ENCODE assay signal across 8 mouse cellular contexts in genomic region chr11:88067191-88067585, GRCm38 (mm10). TPM values are rescaled to one million over a fixed set of nuclear protein-coding genes. Genes with fewer than 3 reads are reported as not detected.
DNase-seq lines count a peak whose midpoint lies in the region; ATAC-seq and TF ChIP-seq lines count a peak whose summit lies in the region.

No protein-coding gene starts in this region.

- H3K4me3 ChIP-seq in left cerebral cortex, adult 2 months, result peak overlapping the region; percentile 91
- H3K4me3 ChIP-seq in cortical plate, adult 2 months (ENCODE audit: insufficient read depth, low read length), result peak overlapping the region; percentile 69
- H3K4me3 ChIP-seq in hindbrain, embryonic 15.5 days, result peak overlapping the region; percentile 91

- intact Hi-C loops in left cerebral cortex, adult 2 months (cut with DNase I), result loop anchor here (10.0 kb wide), 1 partner anchor 758 kb away; no protein-coding TSS in a partner anchor
- intact Hi-C loops in left cerebral cortex, postnatal 36 days (cut with DNase I), result loop anchor here (5.0 to 10.0 kb wide), 2 partner anchors 120 to 758 kb away; no protein-coding TSS in a partner anchor
- intact Hi-C loops in left cerebral cortex, postnatal 14 days (cut with DNase I), result loop anchor here (5.0 to 10.0 kb wide), 2 partner anchors 120 to 758 kb away; no protein-coding TSS in a partner anchor

- H3K9ac ChIP-seq in hindbrain, embryonic 15.5 days, result peak overlapping the region; percentile 93

- no peaks in the 10 kb centered on the region for H3K9me3 ChIP-seq in hindbrain, embryonic 15.5 days

- H3K27me3 ChIP-seq in hindbrain, embryonic 15.5 days, result no peaks in the 10 kb centered on the region

- no peak for TF ChIP-seq POLR2A in cortical plate, adult 2 months (IDR thresholded peaks at IDR 0.05; ENCODE audit: extremely low read depth, insufficient read depth, low read length)

- WGBS in hindbrain, embryonic 15.5 days, result 2% methylated on average over 8 of the region's 8 CpGs

- H3K27ac ChIP-seq in left cerebral cortex, adult 2 months, result peak overlapping the region; percentile 98
- peak overlapping the region; percentile 80 for H3K27ac ChIP-seq in cortical plate, adult 2 months (ENCODE audit: insufficient read depth, low read length)
- peak overlapping the region; percentile 99 for H3K27ac ChIP-seq in hindbrain, embryonic 15.5 days (replicated peaks)

- H3K4me2 ChIP-seq in hindbrain, embryonic 15.5 days, result peak overlapping the region; percentile 85

- no peak for TF ChIP-seq CTCF in left cerebral cortex, adult 2 months (IDR thresholded peaks at IDR 0.05)
- TF ChIP-seq CTCF in cortical plate, adult 2 months (IDR thresholded peaks at IDR 0.05; ENCODE audit: extremely low read depth, insufficient read depth, low read length), result no peak

- H3K4me1 ChIP-seq in cortical plate, adult 2 months (ENCODE audit: control insufficient read depth, insufficient read depth, low read length), result no peaks in the 10 kb centered on the region; the same call in 1 of the 2 replicates
- H3K4me1 ChIP-seq in hindbrain, embryonic 15.5 days (replicated peaks), result peaks cover 40% of the 10 kb centered on the region

- no peak for DNase-seq in left cerebral cortex, adult 2 months (ENCODE audit: extremely low spot score in 1 of 2, low spot score in 2 of 2)
- no peak for DNase-seq in left cerebral cortex, postnatal 36 days (ENCODE audit: low spot score in 2 of 2)
- peak; percentile 14 for DNase-seq in lung, postnatal 14 days
- no peak for DNase-seq in layer of hippocampus, postnatal 25 days (ENCODE audit: extremely low spot score in 1 of 2, low spot score in 1 of 2)
- DNase-seq in layer of hippocampus, adult 11-12 months (ENCODE audit: low spot score), result no peak
- DNase-seq in left cerebral cortex, postnatal 14 days (ENCODE audit: low spot score in 2 of 2), result no peak

- ATAC-seq in hindbrain, embryonic 15.5 days (ENCODE audit: low FRiP score, low read depth), result no peak

- no peaks in the 10 kb centered on the region for H3K36me3 ChIP-seq in hindbrain, embryonic 15.5 days

RNA-seq across cellular contexts. Expression of gene Vezf1, which starts 0.9 kb away (rescaled TPM):
- total RNA-seq in left cerebral cortex, adult 2 months (2021), result 10 to 100 TPM; 27.8 to 28.3 TPM
- total RNA-seq in left cerebral cortex, postnatal 36 days (2021), result 10 to 100 TPM; 24.4 to 26.2 TPM
- polyA plus RNA-seq in cortical plate, adult 2 months (2012; rRNA removed), result 16.8 and 18.5 TPM in 2 replicates
- polyA plus RNA-seq in hindbrain, embryonic 15.5 days (2015; fragmentation: Nextera tagmentation; extraction: Ambion mirVana), result 41.8 and 43.9 TPM in 2 replicates
- total RNA-seq in layer of hippocampus, postnatal 25 days (2021), result 10 to 100 TPM; 22.1 TPM
- total RNA-seq in left cerebral cortex, postnatal 14 days (2021), result 10 to 100 TPM; 24.4 to 25.3 TPM

RNA-seq across cellular contexts. Expression of gene Srsf1, which starts 20.0 kb away (rescaled TPM):
- 100 to 1,000 TPM; 184 to 190 TPM for total RNA-seq in left cerebral cortex, adult 2 months (2021)
- total RNA-seq in left cerebral cortex, postnatal 36 days (2021), result 100 to 1,000 TPM; 153 to 205 TPM
- polyA plus RNA-seq in cortical plate, adult 2 months (2012; rRNA removed), result 229 and 247 TPM in 2 replicates
- polyA plus RNA-seq in hindbrain, embryonic 15.5 days (2015; fragmentation: Nextera tagmentation; extraction: Ambion mirVana), result 215 and 220 TPM in 2 replicates
- total RNA-seq in layer of hippocampus, postnatal 25 days (2021), result 100 to 1,000 TPM; 191 to 221 TPM
- total RNA-seq in left cerebral cortex, postnatal 14 days (2021), result 100 to 1,000 TPM; 171 to 177 TPM

RNA-seq across cellular contexts. Expression of gene Cuedc1, which starts 30.7 kb away (rescaled TPM):
- 10 to 100 TPM; 31.4 to 31.7 TPM for total RNA-seq in left cerebral cortex, adult 2 months (2021)
- 10 to 100 TPM; 23.9 to 31.7 TPM for total RNA-seq in left cerebral cortex, postnatal 36 days (2021)
- 22.3 and 23.9 TPM in 2 replicates for polyA plus RNA-seq in cortical plate, adult 2 months (2012; rRNA removed)
- polyA plus RNA-seq in hindbrain, embryonic 15.5 days (2015; fragmentation: Nextera tagmentation; extraction: Ambion mirVana), result 46.3 and 49.7 TPM in 2 replicates
- total RNA-seq in layer of hippocampus, postnatal 25 days (2021), result 10 to 100 TPM; 26.0 to 33.3 TPM
- total RNA-seq in left cerebral cortex, postnatal 14 days (2021), result 10 to 100 TPM; 28.2 TPM
